Mouse (Mus musculus): Measurements from ENCODE around the gene Rhot1.

GRCm38 (mm10) chr11:80215291-80215690 lies 6.5 kb downstream of the Rhot1 start:
- TF ChIP-seq MYOD1 (IDR thresholded peaks at IDR 0.05; ENCODE audit: control insufficient read depth in 1 of 3, insufficient read length in 2 of 3, low read depth in 2 of 3) (no peak), POLR2AphosphoS2 (IDR thresholded peaks at IDR 0.05; ENCODE audit: insufficient read length, low read depth) (no peak), TCF12 (IDR thresholded peaks at IDR 0.05; ENCODE audit: insufficient read depth, poor library complexity, severe bottlenecking) (no peak), POLR2A (IDR thresholded peaks at IDR 0.05; ENCODE audit: insufficient read length, low read depth) (no peak), USF1 (IDR thresholded peaks at IDR 0.05; ENCODE audit: low read depth) (no peak), MAX (IDR thresholded peaks at IDR 0.05; ENCODE audit: low read depth) (no peak)

All from myocyte (in vitro differentiated cells).